Mouse (Mus musculus) lung, embryonic 16.5 days (tissue): ENCODE data around the gene Gkn1. TPM values are rescaled to one million over a fixed set of nuclear protein-coding genes. Genes with fewer than 3 reads are reported as not detected.

ENCODE experiments used
- ATAC-seq: fragments of 200-750 bp; cut with Nextera tagmentation; 2 replicates; pipeline ENCODE4 v1.8.0; 2017; ENCODE audit warnings: low read depth, mild to moderate bottlenecking, moderate library complexity
- H3K27ac ChIP-seq: fragments of 300-500 bp; sonication (generic); 2 replicates; pipeline ENCODE4 v1.5.1; 2014; ENCODE audit warnings: mild to moderate bottlenecking, control low read depth, low read length
- H3K27me3 ChIP-seq: fragments of 300-500 bp; sonication (generic); 2 replicates; pipeline ENCODE4 v1.6.1; 2014; ENCODE audit warnings: low read depth, low read length, mixed read lengths; ENCODE audit not compliant: control insufficient read depth, insufficient read depth
- H3K36me3 ChIP-seq: fragments of 300-500 bp; sonication (generic); 2 replicates; pipeline ENCODE4 v1.6.1; 2014; ENCODE audit warnings: low read length; ENCODE audit not compliant: control insufficient read depth, insufficient read depth
- H3K4me1 ChIP-seq: fragments of 300-500 bp; sonication (generic); replicated peaks from 2 replicates; pipeline ENCODE4 v1.6.1; 2014; ENCODE audit warnings: low read length, mixed read lengths; ENCODE audit not compliant: control insufficient read depth, insufficient read depth
- H3K4me2 ChIP-seq: fragments of 300-500 bp; sonication (generic); 2 replicates; pipeline ENCODE4 v1.6.1; 2014; ENCODE audit warnings: low read depth, low read length, control low read depth
- H3K4me3 ChIP-seq: fragments of 300-500 bp; sonication (generic); 2 replicates; pipeline ENCODE4 v1.5.1; 2014; ENCODE audit warnings: mild to moderate bottlenecking, low read length, control low read depth
- H3K9ac ChIP-seq: fragments of 300-500 bp; sonication (generic); 2 replicates; pipeline ENCODE4 v1.6.1; 2014; ENCODE audit warnings: low read length, control low read depth
- H3K9me3 ChIP-seq: fragments of 300-500 bp; sonication (generic); 2 replicates; pipeline ENCODE4 v1.6.1; 2016; ENCODE audit warnings: low read length; ENCODE audit not compliant: control insufficient read depth
- WGBS: fragments of 180-500 bp; shearing (Covaris S2); extraction: QIAGEN DNeasy Blood & Tissue Kit; methylation state at CpG from one replicate; pipeline ENCODE4 v1.1.7; 2014; 5-methylcytosine and 5-hydroxymethylcytosine counted together
- polyA plus RNA-seq: library from polyadenylated mRNA; unstranded; fragments of >200 nt; fragmentation: Nextera tagmentation; extraction: Ambion mirVana; gene quantifications from 2 replicates; pipeline ENCODE4 v1.2.1, GENCODE M21; 2015

Gene Gkn1
- polyA plus RNA-seq, 1 experiment from 2014 or later: not detected

DNA sequence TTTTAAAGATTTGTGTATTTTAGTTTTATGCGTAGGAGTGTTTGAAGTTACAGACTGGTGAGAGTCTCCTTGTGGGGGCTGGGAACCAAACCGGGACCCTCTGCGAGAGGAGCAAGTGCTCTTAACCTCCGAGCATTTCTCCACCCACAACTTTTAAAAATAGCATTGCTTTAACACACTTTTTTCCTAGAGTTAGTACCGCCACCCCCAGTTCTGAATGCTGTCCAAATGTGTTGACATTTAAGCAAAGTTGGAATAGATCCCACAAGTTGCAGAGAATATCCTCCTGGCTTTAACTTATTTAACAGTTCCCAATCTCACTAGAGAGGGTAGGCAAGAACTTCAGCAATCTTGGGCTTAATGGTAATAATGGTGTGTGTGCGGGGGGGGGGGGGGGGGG is 34.0 kb upstream of the Gkn1 start:
- no peak for ATAC-seq
- WGBS: 17% methylated on average over 5 of the region's 6 CpGs
- Histone ChIP-seq H3K4me3 (no peak overlapping the region), H3K4me2 (peak overlapping the region; percentile 50), H3K4me1 (peaks cover 12% of the 10 kb centered on the region), H3K9ac (no peak overlapping the region), H3K27ac (no peak overlapping the region), H3K27me3 (peaks cover 18% of the 10 kb centered on the region; the same call in 1 of the 2 replicates), H3K9me3 (no peaks in the 10 kb centered on the region), H3K36me3 (no peaks in the 10 kb centered on the region)

DNA sequence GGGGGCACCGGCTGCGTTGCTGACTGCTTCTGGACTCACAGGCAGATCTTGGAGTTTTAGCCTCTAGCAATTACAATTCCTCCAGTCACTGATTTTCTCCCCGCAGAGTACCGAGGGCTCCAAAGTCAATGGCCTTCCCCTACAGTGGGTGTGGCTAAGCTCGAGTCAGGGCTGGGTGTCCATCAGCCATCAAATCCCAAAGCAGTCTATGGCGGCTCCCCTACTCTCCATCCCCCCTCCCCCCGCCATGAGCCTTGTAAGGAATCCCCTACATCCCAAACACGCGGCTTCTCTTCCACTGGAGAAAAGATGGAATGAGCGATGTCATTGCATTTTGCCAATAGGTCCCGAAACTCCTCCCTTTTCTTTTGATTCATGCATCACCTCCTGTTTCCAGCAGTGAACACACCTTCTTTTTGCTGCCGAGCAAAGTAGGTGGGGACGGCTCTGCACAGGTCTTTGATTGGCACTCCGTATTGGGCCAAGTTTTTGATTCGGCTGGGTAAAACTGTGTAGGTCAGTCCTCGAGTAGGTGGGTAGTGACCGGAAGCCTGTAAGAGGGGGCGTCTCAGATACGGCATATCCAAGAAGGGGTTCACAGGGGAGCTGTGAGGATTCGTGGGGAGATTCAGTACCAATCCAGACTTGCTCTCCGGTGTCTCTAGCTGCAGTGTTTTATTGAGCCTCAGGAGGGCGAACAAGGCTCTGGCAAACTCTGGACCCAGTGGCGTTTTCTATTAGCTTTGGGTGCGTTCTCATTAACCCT is 33.4 kb upstream of the Gkn1 start:
- Histone ChIP-seq H3K27ac (no peak overlapping the region), H3K4me2 (peak overlapping the region; percentile 50), H3K9me3 (no peaks in the 10 kb centered on the region), H3K36me3 (no peaks in the 10 kb centered on the region), H3K9ac (peak overlapping the region; percentile 26; the same call in 1 of the 2 replicates), H3K4me1 (peaks cover 8% of the 10 kb centered on the region; the same call in 1 of the 2 replicates), H3K4me3 (peak overlapping the region; percentile 28), H3K27me3 (peaks cover 18% of the 10 kb centered on the region; the same call in 1 of the 2 replicates)
- no peak for ATAC-seq
- 9% methylated on average over 24 of the region's 24 CpGs for WGBS

DNA sequence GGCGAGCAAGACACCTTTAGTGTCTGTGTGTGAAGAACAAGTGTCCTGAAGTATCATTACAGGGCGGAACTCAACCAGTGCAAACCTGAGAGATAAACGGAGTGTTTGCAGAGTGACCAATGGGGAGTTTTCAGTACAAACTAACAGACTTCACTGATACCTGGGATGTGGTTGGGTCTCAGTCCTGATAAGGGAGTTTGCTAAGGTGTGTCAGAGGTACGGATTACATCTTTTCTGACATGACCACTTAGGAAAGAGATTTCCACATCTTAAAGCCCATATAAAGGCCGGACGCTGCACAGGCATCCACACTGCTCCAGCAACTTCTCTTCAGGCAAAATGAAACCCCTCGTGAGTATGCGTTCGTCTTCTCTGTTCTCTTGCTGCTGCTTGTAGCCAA is 22.3 kb upstream of the Gkn1 start, which contains the start of gene Gkn2:
Gene Gkn2, plus strand, starts transcription at position 301 of the 400 bp plus-strand sequence.
- Histone ChIP-seq H3K27ac (no peak within 1 kb of the TSS), H3K9me3 (no peaks in the 10 kb centered on the region), H3K27me3 (peaks cover 2% of the 10 kb centered on the region), H3K4me3 (no peak within 1 kb of the TSS), H3K4me2 (no peak within 1 kb of the TSS), H3K9ac (no peak within 1 kb of the TSS), H3K4me1 (no peaks in the 10 kb centered on the region), H3K36me3 (no peaks in the 10 kb centered on the region)
- no peak for ATAC-seq
- 59% methylated on average over 9 of the region's 9 CpGs for WGBS

DNA sequence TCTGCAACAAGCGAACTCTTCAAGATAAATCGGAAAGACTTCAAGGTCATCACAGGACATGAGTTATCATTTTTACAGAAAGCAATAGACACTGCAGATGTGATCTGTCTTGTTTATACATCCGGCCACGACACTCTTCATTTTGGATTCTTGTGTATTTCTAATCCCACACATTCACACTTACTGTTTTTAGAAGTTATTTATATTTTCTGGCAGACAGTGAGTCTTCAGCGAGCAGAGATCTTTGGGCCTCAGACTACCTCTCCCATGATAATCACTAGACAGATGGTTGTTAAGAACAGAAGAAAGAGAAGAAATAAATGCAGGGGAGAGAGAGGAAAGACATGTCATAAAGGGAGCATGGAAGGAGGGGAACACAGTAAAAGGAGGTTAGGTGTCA is 18.5 kb upstream of the Gkn1 start:
- no peak overlapping the region for H3K4me2 ChIP-seq
- no peaks in the 10 kb centered on the region for H3K4me1 ChIP-seq
- H3K36me3 ChIP-seq: no peaks in the 10 kb centered on the region
- H3K4me3 ChIP-seq: no peak overlapping the region
- ATAC-seq: no peak
- H3K27ac ChIP-seq: no peak overlapping the region
- H3K9me3 ChIP-seq: no peaks in the 10 kb centered on the region
- peaks cover 8% of the 10 kb centered on the region for H3K27me3 ChIP-seq
- 64% methylated on average over 5 of the region's 5 CpGs for WGBS
- H3K9ac ChIP-seq: no peak overlapping the region

DNA sequence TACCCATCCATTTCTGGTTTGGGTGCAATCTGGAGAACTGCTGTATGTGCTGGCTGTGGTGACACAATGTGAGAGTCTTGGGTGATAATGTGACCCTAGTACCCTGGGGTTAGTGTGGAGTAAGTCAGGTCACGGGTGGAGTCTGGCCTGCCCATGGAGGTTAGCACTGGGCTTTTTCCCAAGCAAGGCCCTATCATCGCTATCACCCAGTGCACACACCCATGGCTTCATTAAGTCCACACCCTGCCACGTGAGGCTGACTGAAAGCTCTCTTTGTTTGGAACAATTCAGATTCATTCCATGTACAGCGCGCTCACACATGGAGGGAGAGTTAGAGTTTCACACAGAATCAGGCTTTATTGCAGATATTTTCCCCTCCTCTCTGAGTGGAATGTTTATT is 3.7 kb upstream of the Gkn1 start:
- no peak for ATAC-seq
- H3K27me3 ChIP-seq: no peaks in the 10 kb centered on the region
- H3K4me1 ChIP-seq: no peaks in the 10 kb centered on the region
- no peaks in the 10 kb centered on the region for H3K9me3 ChIP-seq
- H3K36me3 ChIP-seq: no peaks in the 10 kb centered on the region
- no peak overlapping the region for H3K4me2 ChIP-seq
- H3K4me3 ChIP-seq: no peak overlapping the region
- no peak overlapping the region for H3K9ac ChIP-seq
- WGBS: 70% methylated on average over 5 of the region's 5 CpGs
- no peak overlapping the region for H3K27ac ChIP-seq

DNA sequence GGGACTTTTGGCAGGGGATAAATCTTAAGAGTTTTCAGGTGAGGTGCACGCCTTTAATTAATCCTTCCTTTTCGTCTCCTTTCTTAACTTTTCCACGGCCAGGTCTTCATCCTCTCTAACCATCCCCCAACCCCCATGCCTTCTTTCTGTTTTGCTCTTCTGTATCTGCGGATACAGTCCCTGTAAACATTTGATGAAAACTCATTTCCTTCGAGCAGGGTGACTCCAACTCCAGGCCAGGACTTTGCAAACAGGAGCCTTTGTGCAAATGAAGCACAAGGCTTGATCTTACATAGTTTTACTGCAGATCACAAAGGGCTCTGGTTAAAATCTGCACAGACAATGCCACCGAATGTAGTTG is 14.8 kb downstream of the Gkn1 start:
- Histone ChIP-seq H3K4me3 (peak overlapping the region; percentile 62), H3K4me2 (peak overlapping the region; percentile 68), H3K9ac (0 out of 2 replicates have a peak overlapping the region, but pooled peaks have one; percentile 29), H3K27me3 (no peaks in the 10 kb centered on the region), H3K27ac (peak overlapping the region; percentile 65), H3K36me3 (no peaks in the 10 kb centered on the region), H3K4me1 (peaks cover 26% of the 10 kb centered on the region), H3K9me3 (no peaks in the 10 kb centered on the region)
- peak; percentile 40; the same call in 1 of the 2 replicates for ATAC-seq
- 16% methylated on average over 6 of the region's 6 CpGs for WGBS

DNA sequence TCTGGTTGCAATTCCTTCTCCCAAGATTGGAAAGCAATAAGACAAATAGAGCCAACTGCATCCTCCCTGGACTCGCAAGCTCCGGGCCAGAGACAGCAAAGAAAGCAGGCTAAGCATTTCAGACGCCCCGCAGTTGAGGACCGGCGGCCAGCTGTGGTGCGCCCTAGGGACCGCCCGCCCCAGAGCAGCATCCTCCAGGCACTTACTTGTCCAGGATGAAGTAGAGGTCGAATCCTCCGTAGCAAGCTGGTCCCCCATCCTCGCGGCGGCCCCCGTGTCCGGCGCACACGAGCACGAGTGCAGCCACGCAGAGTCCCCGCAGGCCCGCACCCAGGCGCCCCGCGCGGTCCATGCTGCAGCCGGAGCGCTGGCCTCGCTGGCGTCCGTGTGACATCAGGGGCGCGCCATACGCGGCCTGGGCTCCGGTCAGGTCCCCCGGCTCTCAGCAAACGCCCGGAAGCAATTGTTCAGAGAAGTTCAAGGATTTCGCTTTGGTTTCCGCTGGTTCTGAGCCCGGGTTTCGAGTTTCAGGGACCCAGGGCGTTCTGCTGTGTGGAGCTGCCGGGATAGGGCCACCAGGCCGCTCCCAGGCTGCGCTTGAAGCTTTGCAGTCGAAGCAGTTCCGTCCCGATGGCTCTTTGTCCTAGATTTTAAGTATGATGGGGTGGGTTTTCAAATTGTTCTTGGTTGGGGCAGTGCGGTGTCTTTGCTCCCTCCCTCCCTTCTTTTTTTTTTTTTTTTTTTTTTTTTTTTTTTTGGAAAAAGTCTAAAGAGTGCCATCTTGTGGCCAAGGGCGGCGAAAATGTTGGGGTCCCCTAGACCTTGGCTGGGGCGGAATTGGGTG is 15.4 kb downstream of the Gkn1 start, which contains the start of gene Antxr1:
Gene Antxr1, minus strand, starts transcription at position 731 of the 844 bp plus-strand sequence.
- H3K36me3 ChIP-seq: no peaks in the 10 kb centered on the region
- peak within 1 kb of the TSS; percentile 98 for H3K27ac ChIP-seq
- peak; percentile 84 for ATAC-seq
- peak within 1 kb of the TSS; percentile 90 for H3K9ac ChIP-seq
- no peaks in the 10 kb centered on the region for H3K9me3 ChIP-seq
- H3K4me3 ChIP-seq: peak within 1 kb of the TSS; percentile 62
- H3K4me2 ChIP-seq: peak within 1 kb of the TSS; percentile 68
- peaks cover 29% of the 10 kb centered on the region for H3K4me1 ChIP-seq
- WGBS: 0% methylated on average over 54 of the region's 54 CpGs
- no peaks in the 10 kb centered on the region for H3K27me3 ChIP-seq

DNA sequence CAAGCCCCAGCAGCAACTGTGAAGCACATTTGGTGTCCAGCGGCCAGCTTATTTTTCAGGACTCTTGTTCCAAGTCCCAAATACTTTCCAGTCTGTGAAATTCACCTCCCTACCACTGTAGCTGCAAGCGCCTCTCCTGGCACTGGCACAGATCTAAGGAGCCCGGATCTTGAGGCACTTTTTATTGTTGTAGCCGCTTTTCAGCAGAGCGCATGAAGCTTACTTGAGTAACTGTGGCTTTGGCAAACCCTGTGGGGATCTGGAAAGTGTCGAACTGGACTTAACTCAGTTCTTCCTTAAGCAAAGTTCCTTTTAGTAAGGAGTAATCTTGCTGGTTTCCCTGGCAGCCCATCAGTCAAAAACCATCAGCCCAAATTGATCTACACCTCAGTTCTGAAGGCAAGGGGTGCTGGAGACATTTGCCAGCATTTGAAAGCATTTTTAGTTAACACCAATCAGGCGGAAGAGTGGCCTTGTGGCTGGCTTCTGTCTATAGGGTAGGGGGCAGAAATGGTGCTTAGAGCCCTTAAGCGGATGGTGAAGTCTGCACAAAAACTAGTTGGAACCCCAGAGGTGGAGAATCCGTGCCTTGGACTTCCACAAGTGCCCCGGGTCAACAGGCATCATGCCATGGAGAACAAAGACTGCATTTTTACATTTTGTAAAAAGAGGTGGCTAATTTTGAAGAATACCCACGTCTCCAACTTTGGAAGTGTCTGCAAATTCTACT is 16.2 kb downstream of the Gkn1 start:
- WGBS: 6% methylated on average over 11 of the region's 11 CpGs
- Histone ChIP-seq H3K27ac (peak overlapping the region; percentile 98), H3K4me3 (peak overlapping the region; percentile 62), H3K4me1 (peaks cover 31% of the 10 kb centered on the region), H3K4me2 (peak overlapping the region; percentile 68), H3K36me3 (no peaks in the 10 kb centered on the region), H3K27me3 (no peaks in the 10 kb centered on the region), H3K9ac (peak overlapping the region; percentile 90), H3K9me3 (no peaks in the 10 kb centered on the region)
- 0 out of 2 replicates have a peak, but pooled peaks have one; percentile 16 for ATAC-seq
